Mouse (Mus musculus) natural killer cell, adult 2 months (primary cell): ENCODE results near the gene Ppip5k1.

Experiments
- DNase-seq, 2 experiments: peaks; one replicate each; pipeline ENCODE4 v3.0.0; 2022; ENCODE audit warnings: low spot score in 2 of 2

Gene Ppip5k1

DNA sequence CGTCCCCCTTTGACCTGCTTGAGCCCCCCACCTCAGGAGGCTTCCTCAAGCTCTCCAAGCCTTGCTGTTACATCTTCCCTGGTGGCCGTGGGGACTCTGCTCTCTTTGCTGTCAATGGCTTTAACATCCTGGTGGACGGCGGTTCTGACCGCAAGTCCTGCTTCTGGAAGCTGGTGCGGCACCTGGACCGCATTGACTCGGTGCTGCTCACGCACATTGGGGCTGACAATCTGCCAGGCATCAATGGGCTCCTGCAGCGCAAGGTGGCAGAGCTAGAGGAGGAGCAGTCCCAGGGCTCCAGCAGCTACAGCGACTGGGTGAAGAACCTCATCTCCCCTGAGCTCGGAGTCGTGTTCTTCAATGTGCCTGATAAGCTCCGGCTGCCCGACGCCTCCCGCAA is 55.7 kb downstream of the Ppip5k1 start:
- no peak for DNase-seq

DNA sequence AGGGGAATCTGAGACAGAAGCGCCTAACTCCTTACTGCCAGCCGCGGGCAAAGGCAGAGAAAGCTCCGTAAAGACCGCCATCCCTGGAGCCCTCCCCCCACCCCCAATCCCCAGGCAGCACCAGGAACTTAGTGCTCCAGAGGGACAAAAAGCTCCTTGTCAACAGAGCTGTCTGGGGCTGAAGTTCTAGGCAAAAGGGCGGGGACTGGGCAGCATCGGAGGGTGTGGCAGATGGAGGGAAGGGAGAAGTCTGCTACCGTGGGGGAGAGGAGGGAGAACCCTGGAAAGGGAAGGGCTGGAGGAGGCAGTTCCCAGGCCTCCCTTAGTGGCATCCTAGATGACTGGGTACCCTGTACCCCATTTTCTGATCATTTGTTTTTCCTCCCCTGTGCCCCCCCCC is 57.1 kb downstream of the Ppip5k1 start:
- DNase-seq: no peak

DNA sequence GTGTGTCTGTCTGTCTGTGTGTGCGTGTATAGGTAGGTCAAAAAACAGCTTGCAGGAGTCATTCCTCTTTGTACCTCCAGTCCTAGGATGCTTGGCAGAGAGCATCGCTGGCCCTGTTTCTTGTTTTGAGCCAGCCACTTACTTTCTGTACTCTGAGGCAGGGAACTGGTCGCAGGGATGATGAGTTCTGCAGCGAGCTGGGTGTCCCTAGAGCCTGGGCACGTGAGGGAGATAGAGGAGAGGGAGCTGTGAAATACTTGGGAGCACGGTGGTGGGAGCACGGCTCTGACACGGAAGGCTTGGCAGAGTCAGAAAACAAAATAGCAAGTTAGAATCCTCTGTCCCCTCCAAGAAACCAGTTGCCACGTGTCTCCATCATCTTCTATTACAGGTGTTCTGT is 57.5 kb downstream of the Ppip5k1 start:
- no peak for DNase-seq

DNA sequence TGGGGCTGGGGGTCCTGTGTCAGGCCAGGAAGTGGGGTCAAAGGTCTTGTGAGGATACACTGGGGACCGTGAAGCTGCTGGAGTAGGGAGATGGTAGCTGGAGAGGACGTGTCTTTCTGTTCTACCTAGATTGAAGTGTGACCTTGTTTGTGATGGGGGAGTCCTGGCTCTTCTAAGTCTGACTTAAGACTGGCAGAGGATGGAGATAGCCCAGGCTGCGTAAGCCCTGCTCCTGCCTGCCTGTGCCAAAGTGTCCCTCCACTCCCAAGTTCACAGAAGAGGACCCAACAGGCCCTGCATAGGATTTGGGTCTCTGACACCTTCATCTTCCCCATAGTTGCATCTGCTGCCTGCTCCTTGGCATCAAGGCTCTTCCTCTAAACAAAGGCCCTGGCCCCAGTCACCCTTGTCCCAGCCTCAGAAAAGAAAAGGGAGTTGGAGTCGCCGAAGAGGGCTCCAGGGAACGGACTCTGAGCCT is 58.4 kb downstream of the Ppip5k1 start:
- DNase-seq: no peak

DNA sequence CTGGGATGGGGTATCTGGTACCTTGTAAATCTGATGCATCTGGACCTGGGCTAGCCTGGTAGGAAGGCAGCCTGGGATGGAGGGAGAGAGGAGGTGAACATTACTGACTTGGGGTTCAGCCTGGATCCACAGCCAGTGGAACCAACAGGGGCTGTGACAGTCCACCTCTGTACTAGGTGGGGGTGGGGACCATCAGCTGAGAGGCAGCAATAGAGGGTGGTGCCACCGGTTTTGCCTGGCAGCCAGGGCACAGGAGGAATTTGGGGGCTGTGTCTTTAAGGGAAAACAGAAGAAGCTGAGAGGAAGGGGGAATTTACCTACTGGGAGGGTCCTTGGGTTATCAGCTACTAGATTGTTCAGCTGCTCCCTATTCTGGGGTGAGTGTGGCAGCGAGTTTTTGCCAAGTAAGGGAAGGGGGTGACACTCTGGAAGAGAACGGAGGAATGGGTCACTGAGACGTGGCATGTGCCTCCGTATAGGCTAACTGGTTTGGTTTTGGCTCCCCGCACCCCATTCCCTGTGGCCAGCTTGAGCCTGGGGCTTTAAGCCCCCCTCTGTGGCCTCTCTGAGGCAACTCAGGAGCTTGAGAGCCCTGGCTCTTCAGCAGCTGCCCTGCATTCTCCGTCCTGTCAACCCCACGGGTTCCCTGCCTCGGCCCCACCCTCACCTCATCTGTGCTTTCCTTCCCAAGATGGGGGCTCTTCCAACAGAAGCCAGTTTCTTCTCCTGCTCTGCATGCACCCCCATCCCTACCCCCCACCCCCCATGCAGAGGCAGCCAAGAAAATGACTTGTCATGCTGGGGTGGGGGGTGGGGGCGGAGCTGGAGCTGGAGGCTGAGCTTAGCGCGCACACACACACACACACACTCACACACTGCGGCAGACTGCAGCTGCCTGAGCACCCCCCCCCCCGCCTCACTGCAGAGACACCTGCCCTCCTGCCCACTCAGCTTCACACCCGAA is 59.3 kb downstream of the Ppip5k1 start:
- no peak for DNase-seq

DNA sequence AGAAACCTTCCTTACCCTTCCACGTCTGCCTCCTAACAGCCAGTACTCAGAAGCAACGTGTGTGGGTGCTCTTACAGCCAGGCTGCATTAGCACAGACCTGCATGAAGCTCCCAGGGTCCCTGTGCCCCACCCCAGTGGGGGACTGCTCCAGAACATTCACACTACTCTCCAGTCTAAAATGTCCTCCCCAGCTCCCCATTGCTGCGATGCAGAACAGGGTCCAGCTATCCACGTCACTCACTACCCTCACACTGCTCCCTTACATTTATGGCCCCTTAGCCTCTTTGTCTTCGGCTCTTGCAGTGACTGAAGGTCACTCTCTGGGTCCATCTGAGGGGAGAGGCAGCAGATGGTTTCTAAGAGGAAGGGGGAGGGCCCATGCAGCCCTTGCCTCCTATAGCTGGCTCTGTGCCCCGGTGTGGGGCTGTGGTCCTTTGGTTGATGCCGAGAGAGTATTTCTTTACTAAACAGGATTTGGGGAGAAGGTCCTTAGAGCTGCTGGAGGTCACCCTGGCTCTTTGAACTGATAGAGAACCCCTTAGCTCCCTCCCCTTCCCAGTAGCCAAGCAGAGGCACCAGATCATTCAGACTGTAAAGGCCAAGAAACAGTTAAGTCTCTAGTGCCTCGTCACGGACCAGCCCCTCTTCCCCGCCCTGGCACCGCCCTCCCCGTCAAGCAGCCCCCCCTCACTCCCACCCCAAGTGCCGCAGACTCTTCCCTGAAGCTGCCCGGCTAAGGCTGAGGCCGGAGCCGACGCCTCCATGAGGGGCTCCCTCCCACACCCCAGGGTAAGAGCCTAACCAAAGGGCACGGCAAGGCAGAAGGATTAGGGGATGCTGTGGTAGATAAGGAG is 60.2 kb downstream of the Ppip5k1 start:
- DNase-seq: no peak

DNA sequence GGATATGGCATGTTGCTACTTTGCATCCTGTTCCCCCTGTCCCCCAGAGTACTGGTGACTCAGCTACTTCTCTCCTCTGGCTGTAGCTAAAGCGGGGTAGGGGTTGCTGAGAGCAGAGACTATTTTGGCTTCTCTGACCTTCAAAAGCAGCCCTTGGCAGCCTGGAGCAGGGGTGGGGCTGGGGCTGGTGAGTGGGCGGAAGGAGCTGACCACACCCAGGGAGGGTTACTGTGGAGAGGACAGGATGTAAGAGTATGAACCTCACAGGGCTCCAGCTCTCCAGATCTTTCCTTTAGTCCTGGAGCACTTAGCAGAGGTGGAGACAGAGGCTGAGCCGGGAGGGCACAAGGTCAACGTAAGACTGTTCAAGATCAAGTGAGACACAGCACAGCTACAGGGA is 61.0 kb downstream of the Ppip5k1 start:
- DNase-seq: no peak

DNA sequence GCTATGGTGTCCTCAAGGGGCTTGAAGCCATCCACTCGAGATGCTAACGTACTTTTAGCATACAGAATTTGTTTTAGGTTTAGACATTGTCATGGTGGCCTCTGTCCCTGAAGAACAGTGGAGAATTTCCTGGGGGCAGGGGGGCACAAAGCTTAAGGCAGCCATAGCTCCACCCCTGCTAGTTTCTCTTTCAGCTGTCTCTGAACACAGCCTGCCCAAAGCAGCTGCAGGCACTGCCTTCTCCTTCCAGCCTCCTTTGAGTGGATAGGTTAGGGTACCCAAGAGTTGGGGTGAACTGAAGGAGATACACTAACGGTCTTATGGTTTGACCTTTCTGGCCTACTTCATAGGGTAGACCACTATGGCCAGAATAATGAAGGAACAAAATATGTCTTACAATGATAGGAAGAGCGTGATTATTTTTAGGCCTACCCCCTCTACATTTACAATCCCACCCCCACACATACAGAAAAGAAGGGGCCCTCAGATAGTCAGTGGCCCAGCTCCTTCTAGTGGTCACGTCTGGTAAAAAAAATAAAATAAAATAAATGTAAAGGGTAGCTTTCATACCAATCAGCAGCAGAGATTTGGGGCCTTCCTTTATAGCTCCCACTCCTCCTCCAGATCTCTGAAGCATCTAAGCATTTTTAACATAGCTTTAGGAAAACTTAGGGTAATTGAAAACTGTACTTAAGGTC is 62.7 kb downstream of the Ppip5k1 start:
- DNase-seq: no peak

DNA sequence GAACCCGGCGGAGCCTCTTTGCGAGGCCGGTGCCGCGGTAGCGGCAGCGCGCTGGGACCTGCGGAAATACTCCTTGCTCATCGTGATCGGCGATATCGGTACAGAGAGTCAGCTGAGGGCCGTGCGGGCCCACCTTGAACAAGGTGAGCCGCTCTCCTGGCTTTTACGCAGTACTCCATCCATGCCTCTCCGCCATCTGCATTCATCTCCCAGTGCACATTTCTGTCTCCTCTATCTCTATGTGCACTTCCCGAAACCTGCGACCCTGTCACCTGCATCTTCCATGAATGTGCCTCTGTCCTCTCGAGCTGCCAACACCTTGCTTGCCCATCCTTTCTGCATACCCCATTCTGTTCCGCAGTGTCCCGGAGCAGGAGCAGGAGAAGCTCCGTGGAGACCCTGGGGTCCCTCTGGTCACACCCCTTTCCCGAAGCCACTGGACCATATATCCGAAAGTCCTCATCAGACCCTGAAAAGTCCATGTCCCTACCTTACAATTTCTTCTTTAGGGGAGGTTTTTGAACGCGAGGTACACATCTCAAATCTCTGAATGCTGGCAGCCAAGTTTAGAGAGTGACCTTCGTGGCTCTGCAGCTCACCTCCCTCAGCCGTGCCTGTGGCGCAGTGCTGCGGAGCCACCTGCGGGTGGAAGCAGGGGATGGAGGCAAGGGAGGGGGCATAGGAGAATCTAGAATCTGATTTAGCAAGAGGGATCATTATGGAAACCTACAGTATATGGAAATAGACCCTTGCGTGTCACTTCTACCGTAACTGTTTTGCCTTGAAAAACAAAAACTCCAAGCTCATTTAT is 65.3 kb downstream of the Ppip5k1 start:
- no peak for DNase-seq

DNA sequence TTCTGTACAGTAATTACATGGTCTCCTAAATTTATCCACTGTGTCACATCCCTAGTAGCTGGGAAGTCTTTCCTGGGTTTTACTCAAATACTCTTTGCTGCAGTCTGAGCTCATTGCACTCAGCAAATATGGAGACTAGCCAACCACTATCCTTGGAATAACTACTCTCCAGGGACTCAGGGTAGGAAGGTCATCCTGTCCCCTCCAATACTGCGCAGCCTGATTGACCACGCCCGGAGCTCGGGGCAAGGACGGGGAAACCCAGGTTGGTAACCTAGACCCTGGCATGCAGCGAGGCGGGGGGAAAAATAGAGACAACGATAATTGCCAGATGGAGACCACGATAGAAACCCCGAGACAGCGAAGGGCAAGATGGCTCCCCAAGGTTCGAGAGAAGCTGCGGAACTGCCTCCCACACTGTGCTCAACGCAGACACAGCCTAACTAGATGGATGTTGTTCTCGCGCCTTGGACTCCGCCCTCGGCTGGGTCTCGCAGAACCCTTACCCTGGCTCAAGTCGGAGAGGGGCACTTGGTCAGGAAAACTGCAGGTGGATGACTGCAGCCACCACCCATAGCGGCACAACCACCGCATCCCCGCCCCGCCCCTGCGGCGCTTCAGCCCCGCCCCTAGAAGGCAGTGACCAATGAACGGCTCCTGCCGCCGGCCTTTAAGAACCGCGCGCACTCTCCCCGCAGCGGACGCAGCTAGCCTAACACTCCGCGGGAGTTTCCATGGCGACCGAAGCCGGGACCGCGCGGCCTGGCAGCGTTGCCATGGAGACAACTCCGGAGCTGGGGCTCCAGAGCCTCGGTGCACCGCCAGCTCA is 66.1 kb downstream of the Ppip5k1 start, which contains the start of gene Map1a:
Map1a (plus strand) TSS at position 700 of the 829 bp plus-strand sequence.
- DNase-seq: peak; percentile 90

DNA sequence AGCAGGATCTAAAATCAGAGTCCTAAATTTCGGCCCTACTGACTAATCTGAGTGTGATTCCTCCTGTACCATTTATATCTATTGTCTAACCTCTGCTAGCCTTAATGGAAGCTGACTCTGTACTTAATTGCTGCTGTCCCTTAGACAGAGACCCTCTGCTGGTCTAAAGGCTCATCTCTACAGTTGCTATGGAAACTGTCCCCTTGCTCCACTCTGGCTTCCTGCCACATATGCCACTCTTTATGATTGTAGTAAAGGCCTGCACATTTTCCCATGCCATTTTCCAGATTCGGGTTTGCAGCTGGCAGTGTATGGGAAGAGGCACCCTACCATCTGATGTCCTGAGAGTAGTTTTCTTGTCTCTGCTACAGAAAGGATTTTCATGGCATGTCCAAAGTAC is 67.3 kb downstream of the Ppip5k1 start:
- DNase-seq: no peak

DNA sequence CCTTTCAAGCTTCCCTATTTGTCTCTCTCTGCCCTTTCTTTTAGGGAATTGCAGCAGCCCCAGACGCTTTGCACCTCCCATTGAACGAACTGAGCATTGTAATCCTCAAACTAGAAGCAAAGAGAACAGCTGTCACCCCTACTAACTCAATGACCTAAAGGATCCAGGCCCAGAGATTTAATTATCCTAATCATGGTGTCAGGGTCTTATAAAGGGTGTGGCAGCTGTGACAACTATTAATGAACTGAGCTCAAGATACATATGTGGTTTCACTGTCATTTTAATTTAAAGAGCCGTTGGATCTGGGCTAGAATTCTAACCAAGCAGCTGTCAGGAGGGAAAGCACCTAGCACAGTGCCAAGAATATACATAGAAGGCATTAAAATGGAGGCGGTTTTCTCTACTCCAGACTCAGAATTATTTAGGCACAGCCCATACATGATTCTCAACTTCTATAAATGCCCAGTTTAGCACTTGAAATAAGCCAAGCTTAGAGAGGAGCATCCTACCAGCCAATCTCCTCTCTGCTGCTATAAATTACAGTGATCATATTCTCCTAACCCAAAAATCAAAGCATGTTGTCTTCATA is 83.2 kb downstream of the Ppip5k1 start:
- DNase-seq: no peak

DNA sequence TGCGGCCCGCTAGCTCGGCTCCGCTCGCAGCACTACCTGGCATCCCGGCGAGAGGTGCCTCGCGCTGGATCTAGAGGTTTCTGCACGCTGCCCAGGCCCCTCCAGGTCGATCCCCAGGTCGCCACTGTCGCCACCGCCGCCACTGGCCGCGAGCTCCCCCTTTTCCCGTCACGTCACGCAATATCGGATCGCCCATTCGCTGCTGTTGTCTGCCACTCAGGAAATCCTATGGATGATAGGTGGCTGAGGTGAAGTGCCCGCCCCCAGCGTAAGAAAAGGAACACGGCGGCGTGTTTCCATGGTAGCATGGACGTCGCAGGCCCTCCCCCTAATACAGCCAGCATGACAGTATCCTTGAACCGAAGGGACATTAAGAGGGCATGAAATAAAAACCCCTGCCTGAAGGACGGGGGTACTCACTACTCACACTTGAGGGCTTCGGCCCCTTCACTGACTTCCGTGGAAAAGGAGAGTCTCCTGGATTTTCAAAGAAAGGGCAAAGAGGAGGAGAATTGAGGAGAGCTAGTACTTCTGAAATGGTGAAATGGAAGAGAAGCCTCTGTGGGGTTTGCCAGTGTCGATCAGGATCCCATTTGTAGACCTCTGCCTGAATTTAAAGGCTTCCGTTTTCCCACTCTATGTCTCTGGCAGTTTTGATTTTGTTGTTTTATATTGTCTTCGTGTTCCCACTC is 83.8 kb downstream of the Ppip5k1 start, which contains the start of gene Trp53bp1:
Trp53bp1 (minus strand) TSS at position 172 of the 692 bp plus-strand sequence.
- peak; percentile 92 to 93 for DNase-seq

DNA sequence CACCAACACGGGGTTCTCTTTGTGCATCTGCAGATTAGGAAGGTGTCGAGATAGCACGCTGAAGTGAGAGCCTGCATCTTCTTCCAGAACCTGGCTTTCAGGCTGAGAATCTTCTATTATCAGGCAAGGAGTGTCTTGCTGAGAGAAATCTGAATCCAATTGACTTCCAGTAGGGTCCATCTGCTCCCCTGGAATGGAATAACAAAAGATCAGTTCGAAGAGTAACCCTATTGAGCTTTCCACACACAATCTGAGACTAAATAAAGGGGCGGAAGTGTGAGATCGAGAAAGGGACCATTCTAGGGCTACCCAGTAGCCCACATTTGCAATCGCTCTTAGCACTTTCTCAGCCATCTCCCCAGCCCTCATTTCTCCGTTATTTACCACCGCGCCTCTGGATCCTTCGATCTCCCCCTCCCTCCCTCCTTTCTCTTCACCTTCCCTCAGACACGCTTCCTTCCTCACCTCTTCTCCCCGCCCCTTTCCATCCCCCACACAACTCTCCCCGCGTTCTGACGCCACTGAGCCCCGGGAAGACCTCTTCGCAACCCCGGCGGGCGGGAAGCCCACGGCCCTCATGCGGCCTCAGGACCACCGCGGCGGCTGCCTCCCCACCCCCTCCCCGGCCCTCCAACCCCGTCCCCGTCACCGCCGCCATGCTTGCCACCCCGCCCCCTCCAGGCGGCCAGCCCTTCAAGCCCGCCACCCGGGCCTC is 84.5 kb downstream of the Ppip5k1 start:
- DNase-seq: peak; percentile 6 to 10

DNA sequence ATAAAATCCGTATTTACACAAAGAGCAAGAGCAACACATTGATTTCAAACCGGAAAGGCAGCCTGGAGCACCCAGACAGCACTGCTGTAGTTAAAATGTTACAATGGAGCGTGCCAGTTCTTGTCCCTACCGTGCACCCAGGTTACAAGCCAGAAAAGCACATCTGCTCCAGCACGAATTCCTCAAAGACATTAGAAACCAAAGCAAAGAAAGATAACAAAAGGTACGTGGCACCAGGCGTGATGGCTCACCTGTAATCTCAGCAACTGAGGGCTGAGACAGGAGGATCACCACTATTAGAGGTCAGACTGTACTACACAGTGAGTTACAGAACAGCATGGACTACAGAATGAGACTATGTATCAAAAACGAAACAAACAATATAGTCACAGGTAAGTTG is 86.8 kb downstream of the Ppip5k1 start:
- DNase-seq: no peak
